Mouse (Mus musculus): ENCODE data around the gene Pnma5. TPM values are rescaled to one million over a fixed set of nuclear protein-coding genes. Genes with fewer than 3 reads are reported as not detected.

Gene Pnma5
- polyA plus RNA-seq, 2 experiments, result 0.23 TPM; not detected in 1

- H3K36me3 ChIP-seq (ENCODE audit: control insufficient read depth, insufficient read depth, low read length), result no peaks in the 10 kb centered on the region
- H3K4me2 ChIP-seq (replicated peaks; ENCODE audit: low read depth, low read length, severe bottlenecking), result no peak overlapping the region
- WGBS, result 40% methylated on average over 5 of the region's 5 CpGs
- TF ChIP-seq POLR2A (IDR thresholded peaks at IDR 0.05; ENCODE audit: borderline replicate concordance, extremely low read depth, insufficient read depth, insufficient read length), result no peak
- no peak overlapping the region for H3K27ac ChIP-seq (replicated peaks; ENCODE audit: low read depth, low read length)
- no peak overlapping the region for H3K9ac ChIP-seq (ENCODE audit: low read depth, low read length, severe bottlenecking)
- H3K4me3 ChIP-seq (replicated peaks; ENCODE audit: low read length), result no peak overlapping the region
- H3K9me3 ChIP-seq (ENCODE audit: control insufficient read depth, low read length), result no peaks in the 10 kb centered on the region
- H3K27me3 ChIP-seq (ENCODE audit: control insufficient read depth, insufficient read depth, low read length), result no peaks in the 10 kb centered on the region
- ATAC-seq (ENCODE audit: low FRiP score, low read depth) (no peak), DNase-seq (ENCODE audit: low spot score) (no peak)
- no peaks in the 10 kb centered on the region for H3K4me1 ChIP-seq (ENCODE audit: control insufficient read depth, insufficient read depth, low read length)
Measured at GRCm38 (mm10) chrX:73062323-73062722, 25.4 kb upstream of the Pnma5 start.

GRCm38 (mm10) chrX:73061528-73061927 is 24.6 kb upstream of the Pnma5 start:
- H3K4me2 ChIP-seq (replicated peaks; ENCODE audit: low read depth, low read length, severe bottlenecking), result no peak overlapping the region
- no peaks in the 10 kb centered on the region for H3K36me3 ChIP-seq (ENCODE audit: control insufficient read depth, insufficient read depth, low read length)
- H3K27me3 ChIP-seq (ENCODE audit: control insufficient read depth, insufficient read depth, low read length), result no peaks in the 10 kb centered on the region
- H3K27ac ChIP-seq (replicated peaks; ENCODE audit: low read depth, low read length), result no peak overlapping the region
- no peak overlapping the region for H3K9ac ChIP-seq (ENCODE audit: low read depth, low read length, severe bottlenecking)
- DNase-seq (ENCODE audit: low spot score), result no peak
- 90% methylated on average over 1 of the region's 1 CpGs for WGBS
- no peak overlapping the region for H3K4me3 ChIP-seq (replicated peaks; ENCODE audit: low read length)
- H3K4me1 ChIP-seq (ENCODE audit: control insufficient read depth, insufficient read depth, low read length), result no peaks in the 10 kb centered on the region
- H3K9me3 ChIP-seq (ENCODE audit: control insufficient read depth, low read length), result no peaks in the 10 kb centered on the region
- no peak for ATAC-seq (ENCODE audit: low FRiP score, low read depth)
- no peak for TF ChIP-seq POLR2A (IDR thresholded peaks at IDR 0.05; ENCODE audit: borderline replicate concordance, extremely low read depth, insufficient read depth, insufficient read length)

- H3K4me3 ChIP-seq (replicated peaks; ENCODE audit: low read length), result peak overlapping the region; percentile 8; the same call in 1 of the 2 replicates
- whole genome bisulfite sequencing, result 16% methylated on average over 14 of the region's 14 CpGs
- no peak overlapping the region for H3K9ac ChIP-seq (ENCODE audit: low read depth, low read length, severe bottlenecking)
- no peak overlapping the region for H3K27ac ChIP-seq (replicated peaks; ENCODE audit: low read depth, low read length)
- H3K4me2 ChIP-seq (replicated peaks; ENCODE audit: low read depth, low read length, severe bottlenecking), result peak overlapping the region; percentile 30
- H3K36me3 ChIP-seq (ENCODE audit: control insufficient read depth, insufficient read depth, low read length), result no peaks in the 10 kb centered on the region
- H3K4me1 ChIP-seq (ENCODE audit: control insufficient read depth, insufficient read depth, low read length), result no peaks in the 10 kb centered on the region
- no peaks in the 10 kb centered on the region for H3K27me3 ChIP-seq (ENCODE audit: control insufficient read depth, insufficient read depth, low read length)
- H3K9me3 ChIP-seq (ENCODE audit: control insufficient read depth, low read length), result no peaks in the 10 kb centered on the region
- DNase-seq (ENCODE audit: low spot score), result peak; percentile 87
- ATAC-seq (ENCODE audit: low FRiP score, low read depth), result peak; percentile 92
- no peak for TF ChIP-seq POLR2A (IDR thresholded peaks at IDR 0.05; ENCODE audit: borderline replicate concordance, extremely low read depth, insufficient read depth, insufficient read length)
Measured at GRCm38 (mm10) chrX:73053860-73054563, 17.1 kb upstream of the Pnma5 start.

DNA sequence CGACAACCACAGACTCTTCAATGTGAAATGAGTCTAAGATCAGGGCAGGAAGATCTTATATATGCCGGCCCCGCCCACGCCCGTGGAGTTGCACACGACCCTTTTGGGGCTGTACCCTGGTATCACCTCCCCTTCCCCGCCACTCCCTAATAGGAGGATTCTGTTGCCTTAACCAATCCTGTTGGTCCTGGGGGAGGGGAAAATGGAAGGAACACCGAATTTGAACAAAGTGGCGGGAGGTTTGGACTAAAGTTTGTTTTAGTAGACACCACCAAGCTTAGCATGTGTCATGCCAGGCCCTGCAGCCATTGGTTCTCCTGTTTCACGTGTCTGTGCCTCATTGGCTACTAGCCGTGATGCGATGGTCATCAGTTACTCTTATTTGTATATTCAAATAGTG is 2.8 kb upstream of the Pnma5 start:
- no peak overlapping the region for H3K4me3 ChIP-seq (replicated peaks; ENCODE audit: low read length)
- no peak for ATAC-seq (ENCODE audit: low FRiP score, low read depth)
- H3K4me1 ChIP-seq (ENCODE audit: control insufficient read depth, insufficient read depth, low read length), result no peaks in the 10 kb centered on the region
- H3K27me3 ChIP-seq (ENCODE audit: control insufficient read depth, insufficient read depth, low read length), result no peaks in the 10 kb centered on the region
- 75% methylated on average over 12 of the region's 12 CpGs for WGBS
- no peak overlapping the region for H3K27ac ChIP-seq (replicated peaks; ENCODE audit: low read depth, low read length)
- no peaks in the 10 kb centered on the region for H3K36me3 ChIP-seq (ENCODE audit: control insufficient read depth, insufficient read depth, low read length)
- no peak for DNase-seq (ENCODE audit: low spot score)
- TF ChIP-seq POLR2A (IDR thresholded peaks at IDR 0.05; ENCODE audit: borderline replicate concordance, extremely low read depth, insufficient read depth, insufficient read length), result no peak
- no peak overlapping the region for H3K9ac ChIP-seq (ENCODE audit: low read depth, low read length, severe bottlenecking)
- no peak overlapping the region for H3K4me2 ChIP-seq (replicated peaks; ENCODE audit: low read depth, low read length, severe bottlenecking)
- no peaks in the 10 kb centered on the region for H3K9me3 ChIP-seq (ENCODE audit: control insufficient read depth, low read length)

DNA sequence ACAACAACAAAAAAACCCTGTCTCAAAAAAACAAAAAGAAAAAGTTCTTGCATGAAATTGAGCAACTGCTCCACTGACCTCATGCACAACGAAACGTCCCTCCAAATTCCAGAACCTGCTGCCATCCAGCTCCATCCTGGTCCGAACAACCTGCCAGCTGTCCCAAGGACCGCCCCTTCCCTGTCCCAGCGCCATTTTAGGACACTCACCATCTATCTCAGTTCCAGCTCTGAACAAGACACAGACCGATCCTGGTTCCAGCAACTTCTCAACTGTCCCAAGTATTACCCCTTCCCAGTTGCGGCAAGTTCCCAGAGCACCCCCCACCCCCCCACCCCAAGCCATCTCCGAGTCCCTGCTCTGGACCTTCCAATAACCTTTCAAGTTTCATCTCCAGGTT is 1.9 kb upstream of the Pnma5 start:
- H3K36me3 ChIP-seq (ENCODE audit: control insufficient read depth, insufficient read depth, low read length), result no peaks in the 10 kb centered on the region
- H3K4me2 ChIP-seq (replicated peaks; ENCODE audit: low read depth, low read length, severe bottlenecking), result no peak overlapping the region
- no peak for ATAC-seq (ENCODE audit: low FRiP score, low read depth)
- no peaks in the 10 kb centered on the region for H3K27me3 ChIP-seq (ENCODE audit: control insufficient read depth, insufficient read depth, low read length)
- H3K9ac ChIP-seq (ENCODE audit: low read depth, low read length, severe bottlenecking), result no peak overlapping the region
- 76% methylated on average over 8 of the region's 8 CpGs for WGBS
- TF ChIP-seq POLR2A (IDR thresholded peaks at IDR 0.05; ENCODE audit: borderline replicate concordance, extremely low read depth, insufficient read depth, insufficient read length), result no peak
- no peaks in the 10 kb centered on the region for H3K4me1 ChIP-seq (ENCODE audit: control insufficient read depth, insufficient read depth, low read length)
- no peak overlapping the region for H3K27ac ChIP-seq (replicated peaks; ENCODE audit: low read depth, low read length)
- DNase-seq (ENCODE audit: low spot score), result no peak
- H3K4me3 ChIP-seq (replicated peaks; ENCODE audit: low read length), result no peak overlapping the region
- H3K9me3 ChIP-seq (ENCODE audit: control insufficient read depth, low read length), result no peaks in the 10 kb centered on the region

Measured in limb, embryonic 14.5 days (tissue).